Mouse (Mus musculus) fibroblast of lung, adult 2 months (primary cell): Measurements from ENCODE around the gene Zfp839.
A peak's percentile ranks its signal among the peaks of the same experiment; 100 is the strongest.

Source experiments
- DNase-seq: peaks from one replicate; pipeline ENCODE4 v3.0.0-alpha.2; 2011; ENCODE audit warnings: low read depth

Gene Zfp839

DNA sequence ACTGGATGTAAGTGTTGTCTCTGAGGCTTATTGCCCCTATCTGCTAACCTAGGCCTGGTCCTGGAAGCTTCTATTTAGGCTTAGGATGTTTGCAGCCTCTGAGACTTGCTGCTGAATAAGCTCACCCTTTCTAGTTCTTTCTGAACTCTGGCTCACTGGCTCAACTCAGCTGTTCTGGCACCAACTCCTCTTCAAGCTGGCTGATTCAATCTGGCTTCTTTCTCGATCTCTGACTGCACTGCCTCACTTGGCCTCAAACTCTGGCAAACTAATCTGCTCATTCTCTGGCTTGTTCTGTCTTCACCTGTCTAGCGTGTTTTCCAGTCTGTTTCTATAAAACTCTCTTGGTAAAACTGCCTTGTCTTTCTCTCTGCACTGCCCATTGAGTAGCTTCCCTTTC is 25.3 kb downstream of the Zfp839 start:
- DNase-seq, result no peak

DNA sequence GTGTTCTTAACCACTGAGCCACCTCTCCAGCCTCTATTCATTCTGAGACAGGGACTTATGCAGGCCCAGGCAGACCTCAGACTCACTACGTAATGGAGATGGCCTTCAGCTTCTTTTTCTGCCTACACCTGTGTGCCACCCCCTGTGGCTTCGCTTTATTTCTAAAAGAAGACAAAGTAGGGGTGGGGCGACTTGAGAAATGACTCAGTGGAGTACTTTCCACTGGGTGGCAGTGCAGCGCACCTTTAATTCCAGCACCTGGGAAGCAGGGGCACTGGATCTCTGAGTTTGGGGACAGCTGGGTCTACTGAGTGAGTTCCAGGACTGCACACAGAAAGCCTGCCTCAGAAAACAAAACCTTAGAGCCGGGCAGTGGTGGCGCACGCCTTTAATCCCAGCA is 32.2 kb downstream of the Zfp839 start:
- no peak for DNase-seq

- no peak for DNase-seq
These were observed 35.2 kb downstream of the Zfp839 start for GRCm38 (mm10) chr12:110885251-110885650.

DNA sequence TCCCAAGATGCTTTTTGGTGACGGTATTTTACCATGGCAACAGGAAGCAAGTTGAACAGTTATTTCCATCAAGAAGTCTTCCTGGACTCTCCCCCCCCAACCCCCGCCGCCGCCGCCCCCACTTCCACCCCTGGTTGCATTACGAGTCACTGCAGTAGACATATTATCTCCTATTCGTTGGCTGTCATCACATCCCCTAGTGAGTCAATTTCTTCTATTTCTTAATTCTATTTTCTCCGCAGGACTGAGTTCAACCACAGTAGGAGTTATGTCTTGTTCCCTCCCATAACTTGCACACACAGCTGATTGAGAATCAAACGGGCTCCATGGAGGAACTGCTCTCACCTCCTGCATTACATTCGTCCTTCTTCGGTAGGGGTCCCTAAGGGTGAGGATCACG is 38.1 kb downstream of the Zfp839 start:
- no peak for DNase-seq

- no peak for DNase-seq
These were observed 38.6 kb downstream of the Zfp839 start for GRCm38 (mm10) chr12:110888606-110889005.

DNA sequence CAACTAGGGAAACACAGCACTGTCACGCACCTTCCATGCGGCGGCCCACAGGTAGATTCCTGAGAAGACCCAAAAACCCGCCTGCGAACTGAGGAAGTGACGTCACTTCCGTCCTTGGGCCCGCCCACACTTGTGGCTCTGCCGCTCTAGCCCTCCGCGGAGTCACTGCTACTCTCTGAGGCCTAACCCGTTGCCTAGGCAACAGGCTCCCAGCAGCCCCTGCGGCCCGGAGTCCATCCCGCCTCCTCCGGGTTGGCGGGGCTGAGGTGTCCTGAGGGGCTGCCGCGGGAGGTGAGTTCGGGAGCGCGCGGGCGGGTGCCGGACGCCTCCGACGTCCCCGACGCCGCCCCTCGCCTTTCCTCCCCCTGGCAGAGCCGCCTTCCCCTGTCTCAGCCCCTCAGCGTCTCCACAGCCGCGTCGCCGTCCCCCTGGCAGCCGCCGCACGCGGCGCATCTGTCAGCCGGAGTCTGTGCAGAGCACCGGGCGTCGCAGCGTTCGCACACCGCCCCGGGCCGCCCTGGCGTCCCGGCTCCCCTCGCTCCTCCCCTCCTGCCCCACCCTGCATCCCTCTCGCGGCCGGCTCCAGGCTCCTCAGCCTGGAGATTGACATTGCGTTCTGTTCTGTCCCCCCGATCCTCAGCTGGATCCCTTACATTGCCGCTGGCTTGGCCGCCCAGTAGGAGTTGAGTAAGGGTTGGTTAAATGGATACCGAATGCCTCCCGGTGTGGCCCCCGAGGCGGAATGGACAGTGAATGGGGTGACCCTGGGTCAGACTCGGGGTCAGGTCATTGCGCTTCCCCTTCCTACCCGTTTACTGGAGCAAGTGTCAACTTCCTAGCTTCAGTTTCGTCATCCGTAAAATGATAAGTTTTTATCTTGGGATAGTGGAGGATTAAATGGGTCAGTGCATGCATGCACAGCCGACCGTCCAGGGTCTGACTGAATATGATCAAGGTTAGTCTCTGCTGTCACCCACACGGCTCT is 39.3 kb downstream of the Zfp839 start, which contains the start of the genes Cinp and Tecpr2:
Gene Cinp, minus strand, starts transcription at position 110 of the 985 bp plus-strand sequence.
Gene Tecpr2, plus strand, starts transcription at position 229 of the 985 bp plus-strand sequence.
- DNase-seq, result peak; percentile 89

DNA sequence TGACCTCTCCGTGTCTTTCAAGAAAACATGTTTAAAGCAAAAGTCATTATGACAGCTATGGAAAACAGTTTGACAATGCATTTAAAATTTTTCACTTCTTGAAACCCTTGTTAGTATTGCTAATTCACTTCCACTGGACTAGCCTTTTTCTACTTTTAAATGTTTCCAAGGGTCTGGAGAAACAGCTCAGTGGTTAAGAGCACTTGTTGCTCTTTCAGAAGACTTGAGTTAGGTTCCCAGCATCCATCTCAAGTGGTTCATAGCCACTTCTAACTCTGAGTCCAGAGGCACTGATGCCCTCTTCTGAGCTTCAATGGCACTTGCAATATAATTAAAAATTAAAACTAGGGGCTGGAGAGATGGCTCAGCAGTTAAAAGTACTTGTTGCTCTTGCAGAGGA is 41.8 kb downstream of the Zfp839 start:
- DNase-seq, result no peak

DNA sequence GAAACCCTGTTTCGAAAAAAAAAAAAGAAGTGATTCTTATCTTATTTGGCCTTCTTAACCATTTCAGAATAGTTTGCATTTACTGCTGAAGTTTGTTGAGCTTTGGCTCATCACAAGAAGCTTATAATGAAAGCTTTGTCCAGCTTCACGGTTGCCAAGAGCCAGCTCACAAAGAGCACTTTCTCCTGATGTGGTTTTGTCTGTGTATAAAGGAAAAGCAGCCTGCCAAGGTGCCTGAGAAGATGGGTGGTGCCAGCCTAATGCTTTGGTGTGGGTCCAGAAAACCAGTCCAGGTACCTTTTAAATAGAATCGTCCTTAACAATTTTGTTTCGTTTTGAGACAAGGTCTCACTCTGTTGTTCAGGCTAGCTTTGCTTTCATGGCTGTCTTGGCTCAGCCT is 52.1 kb downstream of the Zfp839 start:
- DNase-seq, result peak; percentile 83

DNA sequence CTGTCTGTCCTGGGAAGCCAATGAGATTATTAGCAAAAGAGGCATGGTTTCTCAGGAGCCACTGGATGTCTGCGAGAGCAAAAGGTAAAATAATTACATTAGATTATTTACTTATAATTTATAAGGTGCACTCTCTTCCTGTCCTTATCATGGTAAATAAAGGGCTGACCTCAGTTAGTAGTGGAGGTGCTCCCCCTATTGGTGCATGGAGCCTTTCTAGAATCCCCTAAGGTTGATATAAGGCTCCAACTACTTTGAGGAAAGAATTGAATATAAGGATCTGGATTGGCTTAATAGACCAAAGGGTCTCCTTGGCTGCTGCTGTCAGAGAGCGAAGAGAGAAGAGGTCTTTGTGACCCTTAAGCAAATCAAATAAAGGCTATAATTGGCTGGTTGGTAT is 53.5 kb downstream of the Zfp839 start:
- DNase-seq, result no peak

- DNase-seq, result no peak
These were observed 57.8 kb downstream of the Zfp839 start for GRCm38 (mm10) chr12:110907845-110908244.

- no peak for DNase-seq
These were observed 59.9 kb downstream of the Zfp839 start for GRCm38 (mm10) chr12:110909962-110910361.

GRCm38 (mm10) chr12:110915761-110916160 is 65.7 kb downstream of the Zfp839 start:
- DNase-seq, result no peak
